7 mouse cellular contexts compared by ENCODE assay signal in genomic region chr6:57702743-57703499, GRCm38 (mm10). TPM values are rescaled to one million over a fixed set of nuclear protein-coding genes. Genes with fewer than 3 reads are reported as not detected.
DNase-seq lines count a peak whose midpoint lies in the region; ATAC-seq lines count a peak whose summit lies in the region.

No protein-coding gene starts in this region.

- H3K9me3 ChIP-seq in embryonic facial prominence, embryonic 12.5 days: no peaks in the 10 kb centered on the region
- no peaks in the 10 kb centered on the region for H3K9me3 ChIP-seq in limb, embryonic 11.5 days (ENCODE audit: control insufficient read depth, low read length)
- H3K9me3 ChIP-seq in midbrain, embryonic 14.5 days (ENCODE audit: control insufficient read depth, low read length): no peaks in the 10 kb centered on the region

- DNase-seq in adrenal gland, postnatal 25 days: peak; percentile 97
- DNase-seq in heart, adult 11 months: peak; percentile 100
- peak; percentile 98 for DNase-seq in kidney, adult 18-20 months
- DNase-seq in limb, embryonic 11.5 days (ENCODE audit: low spot score): peak; percentile 95
- DNase-seq in midbrain, embryonic 14.5 days: peak; percentile 98
- peak; percentile 90 to 95 for DNase-seq in spleen, adult 18-20 months

- no peaks in the 10 kb centered on the region for H3K36me3 ChIP-seq in embryonic facial prominence, embryonic 12.5 days
- H3K36me3 ChIP-seq in limb, embryonic 11.5 days (ENCODE audit: control insufficient read depth, insufficient read depth, low read length): no peaks in the 10 kb centered on the region
- H3K36me3 ChIP-seq in midbrain, embryonic 14.5 days (ENCODE audit: control insufficient read depth, insufficient read depth, low read length): no peaks in the 10 kb centered on the region

- H3K27me3 ChIP-seq in embryonic facial prominence, embryonic 12.5 days: no peaks in the 10 kb centered on the region
- H3K27me3 ChIP-seq in limb, embryonic 11.5 days (ENCODE audit: control insufficient read depth, insufficient read depth, low read length): no peaks in the 10 kb centered on the region
- H3K27me3 ChIP-seq in midbrain, embryonic 14.5 days (ENCODE audit: control insufficient read depth, insufficient read depth, low read length): no peaks in the 10 kb centered on the region

- 0 out of 2 replicates have a peak, but pooled peaks cover 5% of the 10 kb centered on the region for H3K4me1 ChIP-seq in embryonic facial prominence, embryonic 12.5 days
- H3K4me1 ChIP-seq in limb, embryonic 11.5 days (ENCODE audit: control insufficient read depth, insufficient read depth, low read length): no peaks in the 10 kb centered on the region
- H3K4me1 ChIP-seq in midbrain, embryonic 14.5 days (ENCODE audit: control insufficient read depth, insufficient read depth, low read length): peaks cover 21% of the 10 kb centered on the region

- peak overlapping the region; percentile 60 for H3K4me3 ChIP-seq in embryonic facial prominence, embryonic 12.5 days
- peak overlapping the region; percentile 71 for H3K4me3 ChIP-seq in limb, embryonic 11.5 days (ENCODE audit: low read depth, low read length)
- peak overlapping the region; percentile 78 for H3K4me3 ChIP-seq in midbrain, embryonic 14.5 days (replicated peaks; ENCODE audit: low read depth, low read length)

- ATAC-seq in embryonic facial prominence, embryonic 12.5 days (ENCODE audit: insufficient number of reproducible peaks, insufficient read depth, low FRiP score, low TSS enrichment): peak; percentile 99
- peak; percentile 100 for ATAC-seq in limb, embryonic 11.5 days (ENCODE audit: insufficient number of reproducible peaks, low FRiP score, low TSS enrichment, low read depth)
- peak; percentile 99 for ATAC-seq in midbrain, embryonic 14.5 days (ENCODE audit: low FRiP score, low TSS enrichment)

- WGBS in embryonic facial prominence, embryonic 12.5 days: under 1% methylated on average over 59 of the region's 59 CpGs
- under 1% methylated on average over 59 of the region's 59 CpGs for WGBS in limb, embryonic 11.5 days
- under 1% methylated on average over 59 of the region's 59 CpGs for WGBS in midbrain, embryonic 14.5 days

- H3K4me2 ChIP-seq in embryonic facial prominence, embryonic 12.5 days (replicated peaks): peak overlapping the region; percentile 76
- H3K4me2 ChIP-seq in limb, embryonic 11.5 days (ENCODE audit: low read depth, severe bottlenecking): peak overlapping the region; percentile 67
- peak overlapping the region; percentile 68 for H3K4me2 ChIP-seq in midbrain, embryonic 14.5 days (ENCODE audit: low read length)

- H3K9ac ChIP-seq in embryonic facial prominence, embryonic 12.5 days: peak overlapping the region; percentile 77
- peak overlapping the region; percentile 87 for H3K9ac ChIP-seq in limb, embryonic 11.5 days (ENCODE audit: low read length)
- H3K9ac ChIP-seq in midbrain, embryonic 14.5 days (replicated peaks; ENCODE audit: low read length): peak overlapping the region; percentile 98

- peak overlapping the region; percentile 98 for H3K27ac ChIP-seq in embryonic facial prominence, embryonic 12.5 days
- peak overlapping the region; percentile 85 for H3K27ac ChIP-seq in limb, embryonic 11.5 days (replicated peaks; ENCODE audit: low read depth, low read length)
- H3K27ac ChIP-seq in midbrain, embryonic 14.5 days (replicated peaks; ENCODE audit: low read depth, low read length): peak overlapping the region; percentile 100

RNA-seq across cellular contexts. Expression of gene Lancl2, which starts 0.6 kb away (rescaled TPM):
- total RNA-seq in adrenal gland, postnatal 25 days (2021): 13.7 and 19.8 TPM in 2 replicates
- polyA plus RNA-seq in embryonic facial prominence, embryonic 12.5 days (2016; fragmentation: Nextera tagmentation; extraction: Ambion mirVana): 37.7 and 39.7 TPM in 2 replicates
- polyA plus RNA-seq in limb, embryonic 11.5 days (2014; fragmentation: Nextera tagmentation; extraction: Ambion mirVana): 42.7 and 44.6 TPM in 2 replicates
- 84.2 and 102 TPM in 2 replicates for polyA plus RNA-seq in midbrain, embryonic 14.5 days (2014; fragmentation: Nextera tagmentation; extraction: Ambion mirVana)

RNA-seq across cellular contexts. Expression of gene Pyurf, which starts 11.0 kb away (rescaled TPM):
- total RNA-seq in adrenal gland, postnatal 25 days (2021): 15.5 and 16.2 TPM in 2 replicates
- polyA plus RNA-seq in embryonic facial prominence, embryonic 12.5 days (2016; fragmentation: Nextera tagmentation; extraction: Ambion mirVana): 15.4 and 16.5 TPM in 2 replicates
- 17.2 and 18.9 TPM in 2 replicates for polyA plus RNA-seq in limb, embryonic 11.5 days (2014; fragmentation: Nextera tagmentation; extraction: Ambion mirVana)
- 15.2 and 17.3 TPM in 2 replicates for polyA plus RNA-seq in midbrain, embryonic 14.5 days (2014; fragmentation: Nextera tagmentation; extraction: Ambion mirVana)

Comparison
In these comparisons a context has a peak if more than half of its experiments do, and no peak if none do; other contexts are left out.
1. Peak in every context shown above with its lines: DNase-seq, ATAC-seq, H3K4me3 ChIP-seq and H3K27ac ChIP-seq.